Mouse (Mus musculus) embryonic fibroblast, embryonic 13.5 days (primary cell): ENCODE measurements at regions not wholly inside any gene's neighbourhood (a gene's known extent, or its start where the extent isn't known, plus 50 kb on each side); places are given as distances from the start of the nearest gene placed in this dataset.

ENCODE experiments used
- CTCF ChIP-seq: IDR thresholded peaks from 2 replicates; pipeline ENCODE4 v1.5.1; 2011; ENCODE audit warnings: mild to moderate bottlenecking, control low read depth, low read length, moderate library complexity, borderline replicate concordance; ENCODE audit not compliant: insufficient read depth
- POLR2A ChIP-seq: IDR thresholded peaks from 2 replicates; pipeline ENCODE4 v1.6.1; 2011; ENCODE audit warnings: low read depth, mild to moderate bottlenecking, control low read depth, low read length, moderate library complexity

- TF ChIP-seq POLR2A: no peak
- no peak for TF ChIP-seq CTCF
Measured at GRCm38 (mm10) chr3:14969698-14970097, 83.6 kb downstream of the Car2 start.
